Mouse (Mus musculus) thymus, adult 2 months (tissue): ENCODE measurements around the gene Cdh5.

ENCODE experiments used
- CTCF ChIP-seq: fragments of 200-500 bp; IDR thresholded peaks from 2 replicates; pipeline ENCODE4 v1.5.1; 2012; ENCODE audit warnings: mild to moderate bottlenecking, control low read depth, low read length, moderate library complexity, borderline replicate concordance; ENCODE audit not compliant: control insufficient read depth, poor library complexity, insufficient read depth; ENCODE audit errors: extremely low read depth
- POLR2A ChIP-seq: fragments of 200-500 bp; IDR thresholded peaks from 2 replicates; pipeline ENCODE4 v1.6.1; 2012; ENCODE audit warnings: mild to moderate bottlenecking, low read length, control low read depth, moderate library complexity; ENCODE audit not compliant: control insufficient read depth, poor library complexity, insufficient read depth; ENCODE audit errors: extremely low read depth

GRCm38 (mm10) chr8:104101415-104101814 lies at the start of gene Cdh5:
- TF ChIP-seq CTCF: no peak
- TF ChIP-seq POLR2A: no peak
